Mouse (Mus musculus): ENCODE measurements around the gene Mrpl24. TPM values are rescaled to one million over a fixed set of nuclear protein-coding genes. Genes with fewer than 3 reads are reported as not detected.

Mrpl24 gene
- polyA plus RNA-seq, 1 experiment from 2014 or later, result 71.3 TPM

Other genes starting within 250 kb of the Mrpl24 start
- 0.30 and 0.63 TPM in 2 replicates for gene Lrrc71, start 170.9 kb upstream of the Mrpl24 start, polyA plus RNA-seq (2016; fragmentation: Nextera tagmentation; extraction: Ambion mirVana)
- gene Ntrk1, start 124.3 kb upstream of the Mrpl24 start, polyA plus RNA-seq (2016; fragmentation: Nextera tagmentation; extraction: Ambion mirVana), result 0.05 and 0.68 TPM in 2 replicates
- 0.07 TPM in 1 of 2 replicates, not detected in the other for gene Insrr, start 122.6 kb upstream of the Mrpl24 start, polyA plus RNA-seq (2016; fragmentation: Nextera tagmentation; extraction: Ambion mirVana)
- gene Pear1, start 95.2 kb upstream of the Mrpl24 start, polyA plus RNA-seq (2016; fragmentation: Nextera tagmentation; extraction: Ambion mirVana), result 14.3 and 14.8 TPM in 2 replicates
- 0.20 and 0.23 TPM in 2 replicates for gene Sh2d2a, start 72.8 kb upstream of the Mrpl24 start, polyA plus RNA-seq (2016; fragmentation: Nextera tagmentation; extraction: Ambion mirVana)
- 11.8 and 13.6 TPM in 2 replicates for gene Prcc, start 33.9 kb upstream of the Mrpl24 start, polyA plus RNA-seq (2016; fragmentation: Nextera tagmentation; extraction: Ambion mirVana)
- gene Hdgf, start 13.2 kb upstream of the Mrpl24 start, polyA plus RNA-seq (2016; fragmentation: Nextera tagmentation; extraction: Ambion mirVana), result 182 and 248 TPM in 2 replicates
- 39.6 and 55.1 TPM in 2 replicates for gene Isg20l2, start 10.8 kb downstream of the Mrpl24 start, polyA plus RNA-seq (2016; fragmentation: Nextera tagmentation; extraction: Ambion mirVana)
- gene Rrnad1, start 11.2 kb downstream of the Mrpl24 start, polyA plus RNA-seq (2016; fragmentation: Nextera tagmentation; extraction: Ambion mirVana), result 16.8 and 21.0 TPM in 2 replicates
- 35.8 and 126 TPM in 2 replicates for gene Crabp2, start 29.2 kb downstream of the Mrpl24 start, polyA plus RNA-seq (2016; fragmentation: Nextera tagmentation; extraction: Ambion mirVana)
- 25.0 and 28.8 TPM in 2 replicates for gene Nes, start 51.6 kb downstream of the Mrpl24 start, polyA plus RNA-seq (2016; fragmentation: Nextera tagmentation; extraction: Ambion mirVana)
- gene Bcan, start 80.7 kb downstream of the Mrpl24 start, polyA plus RNA-seq (2016; fragmentation: Nextera tagmentation; extraction: Ambion mirVana), result 0.05 TPM in 1 of 2 replicates, not detected in the other
- 0.07 and 0.08 TPM in 2 replicates for gene Hapln2, start 108.1 kb downstream of the Mrpl24 start, polyA plus RNA-seq (2016; fragmentation: Nextera tagmentation; extraction: Ambion mirVana)
- gene Gpatch4, start 123.6 kb downstream of the Mrpl24 start, polyA plus RNA-seq (2016; fragmentation: Nextera tagmentation; extraction: Ambion mirVana), result 28.5 and 47.0 TPM in 2 replicates
- 143 and 148 TPM in 2 replicates for gene Naxe, start 139.0 kb downstream of the Mrpl24 start, polyA plus RNA-seq (2016; fragmentation: Nextera tagmentation; extraction: Ambion mirVana)
- gene Ttc24, start 158.8 kb downstream of the Mrpl24 start, polyA plus RNA-seq (2016; fragmentation: Nextera tagmentation; extraction: Ambion mirVana), result 0.14 TPM in 1 of 2 replicates, not detected in the other
- 22.0 and 27.4 TPM in 2 replicates for gene Iqgap3, start 162.5 kb downstream of the Mrpl24 start, polyA plus RNA-seq (2016; fragmentation: Nextera tagmentation; extraction: Ambion mirVana)
- gene Mef2d, start 222.9 kb downstream of the Mrpl24 start, polyA plus RNA-seq (2016; fragmentation: Nextera tagmentation; extraction: Ambion mirVana), result 35.8 and 47.3 TPM in 2 replicates